Mouse (Mus musculus) gastrocnemius, adult 2 months (tissue): ENCODE results near the gene Postn. TPM values are rescaled to one million over a fixed set of nuclear protein-coding genes. Genes with fewer than 3 reads are reported as not detected.

ENCODE experiments used
- DNase-seq: peaks from one replicate; pipeline ENCODE4 v3.0.0; 2022
- H3K27ac ChIP-seq: fragments of 200-600 bp; 2 replicates; pipeline ENCODE4 v1.8.1; 2022; ENCODE audit warnings: mild to moderate bottlenecking
- H3K4me3 ChIP-seq: fragments of 200-600 bp; 2 replicates; pipeline ENCODE4 v1.8.1; 2022; ENCODE audit warnings: mild to moderate bottlenecking, moderate library complexity
- CTCF ChIP-seq: fragments of 200-600 bp; IDR thresholded peaks from 2 replicates; pipeline ENCODE4 v1.8.1; 2022; ENCODE audit warnings: antibody characterized with exemption, mild to moderate bottlenecking, moderate library complexity
- intact Hi-C: fragments of 180-260 bp; cut with DNase I; formaldehyde crosslinking; loops from one replicate; pipeline ENCODE4 v1.15.1; 2025
- total RNA-seq, 2 experiments: library from RNA; stranded (reverse); gene quantifications; 2 replicates each; pipeline ENCODE4 v1.2.3; 2021

Postn gene
- total RNA-seq, 2 experiments from 2014 or later, result 3.4 to 10.9 TPM

DNA sequence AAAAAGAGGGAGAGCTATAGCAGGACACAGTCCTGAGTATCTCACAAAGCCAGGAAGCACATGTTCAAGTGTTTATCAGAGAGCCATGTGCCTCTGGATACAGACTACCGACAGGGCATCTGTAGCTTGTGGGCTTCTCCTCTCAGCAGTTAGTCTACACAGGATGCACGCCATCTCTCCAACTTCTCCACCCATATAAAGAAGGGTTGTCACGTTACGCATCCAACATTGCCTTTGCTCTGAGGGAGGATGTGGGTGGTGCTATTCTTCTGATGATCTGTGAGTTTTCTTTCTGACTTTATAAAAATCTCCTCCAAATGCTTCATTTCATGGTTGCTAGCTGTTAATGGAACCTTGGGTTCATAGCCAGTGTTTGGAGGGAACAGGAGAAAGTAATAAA, 63.2 kb downstream of the Postn start:
- no peak for DNase-seq
- no peak for TF ChIP-seq CTCF
- Histone ChIP-seq H3K4me3 (no peak overlapping the region), H3K27ac (no peak overlapping the region)
- intact Hi-C loops, result no loop called here

DNA sequence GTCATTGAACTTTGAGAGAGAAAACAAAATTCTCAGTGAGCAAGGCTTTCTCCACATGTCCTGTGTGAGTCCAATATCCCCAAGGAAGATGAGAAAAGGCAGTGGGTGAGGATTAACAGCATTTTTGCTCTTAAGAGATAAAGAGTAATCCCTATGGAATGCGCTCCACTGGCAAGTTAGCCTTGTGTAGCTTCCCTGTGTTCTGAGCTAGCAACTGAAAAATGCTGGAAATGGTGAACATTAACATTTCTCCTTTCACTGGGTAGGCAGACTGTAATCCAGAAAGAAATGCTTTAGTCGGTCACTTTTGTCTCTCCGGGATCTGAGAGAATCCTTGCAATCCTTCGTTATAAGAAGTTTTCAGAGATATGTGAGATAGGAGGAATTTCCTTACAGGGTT, 70.8 kb downstream of the Postn start:
- intact Hi-C loops, result no loop called here
- DNase-seq, result no peak
- no peak overlapping the region for H3K4me3 ChIP-seq
- no peak overlapping the region for H3K27ac ChIP-seq
- no peak for TF ChIP-seq CTCF

DNA sequence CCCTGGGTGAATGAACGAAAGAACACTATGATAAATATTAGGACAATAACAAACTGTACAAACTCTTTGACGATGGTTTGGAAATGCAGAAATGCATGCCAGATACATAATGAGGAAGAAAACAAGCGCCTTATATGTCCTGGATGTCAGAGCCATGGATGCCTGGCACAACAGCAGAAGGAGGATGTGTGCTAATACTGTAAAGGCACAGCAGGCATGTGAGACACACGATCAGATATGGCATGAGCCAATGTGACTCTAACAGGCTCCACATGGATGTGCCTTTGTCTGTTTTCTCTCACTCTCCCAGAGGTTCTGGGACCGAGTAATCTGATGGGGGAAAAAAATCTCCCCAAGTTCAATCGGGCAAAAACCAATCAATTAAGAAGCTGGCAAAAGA, 71.3 kb downstream of the Postn start:
- no peak for TF ChIP-seq CTCF
- no peak for DNase-seq
- no peak overlapping the region for H3K4me3 ChIP-seq
- intact Hi-C loops, result no loop called here
- H3K27ac ChIP-seq, result no peak overlapping the region

DNA sequence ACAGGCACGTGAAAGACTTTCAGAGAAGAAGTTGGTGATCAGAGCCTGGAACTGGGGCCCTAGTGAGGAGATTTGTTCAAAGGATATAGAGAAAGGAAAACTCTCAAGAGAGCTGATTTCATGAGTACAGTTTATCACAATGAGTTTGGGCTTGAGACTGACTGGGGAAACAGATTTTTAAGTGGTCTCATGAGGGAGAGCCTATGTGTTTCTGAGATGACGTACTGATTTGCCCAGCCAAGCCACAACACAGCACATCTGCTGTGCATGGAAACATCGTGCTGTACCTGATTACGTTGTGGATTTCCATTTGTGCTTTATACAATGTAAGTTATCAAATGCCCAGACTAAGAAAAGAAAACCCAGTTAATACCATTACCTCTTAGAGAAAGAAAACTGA, 71.7 kb downstream of the Postn start:
- no peak for TF ChIP-seq CTCF
- no peak overlapping the region for H3K4me3 ChIP-seq
- DNase-seq, result no peak
- intact Hi-C loops, result no loop called here
- no peak overlapping the region for H3K27ac ChIP-seq

DNA sequence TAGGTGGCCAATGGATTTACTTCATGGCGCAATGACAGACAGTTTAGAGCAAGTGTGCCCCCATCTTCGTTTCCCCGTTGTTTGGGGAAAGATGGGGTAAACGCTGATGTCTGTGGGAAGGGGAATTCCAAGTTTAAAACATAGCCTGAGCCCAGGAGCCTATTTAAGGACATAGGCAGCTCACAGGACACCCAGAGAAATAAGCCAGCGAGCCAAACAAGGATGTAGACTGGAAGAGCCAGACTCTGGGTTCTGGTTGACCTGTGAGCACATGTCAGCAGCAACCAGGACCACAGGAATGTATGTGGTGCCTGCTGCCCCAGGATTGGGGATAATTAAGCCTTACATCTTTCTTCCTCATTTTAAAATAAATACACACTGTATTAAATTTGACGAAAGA, 73.7 kb downstream of the Postn start:
- TF ChIP-seq CTCF, result no peak
- intact Hi-C loops, result no loop called here
- Histone ChIP-seq H3K4me3 (no peak overlapping the region), H3K27ac (no peak overlapping the region)
- DNase-seq, result no peak

DNA sequence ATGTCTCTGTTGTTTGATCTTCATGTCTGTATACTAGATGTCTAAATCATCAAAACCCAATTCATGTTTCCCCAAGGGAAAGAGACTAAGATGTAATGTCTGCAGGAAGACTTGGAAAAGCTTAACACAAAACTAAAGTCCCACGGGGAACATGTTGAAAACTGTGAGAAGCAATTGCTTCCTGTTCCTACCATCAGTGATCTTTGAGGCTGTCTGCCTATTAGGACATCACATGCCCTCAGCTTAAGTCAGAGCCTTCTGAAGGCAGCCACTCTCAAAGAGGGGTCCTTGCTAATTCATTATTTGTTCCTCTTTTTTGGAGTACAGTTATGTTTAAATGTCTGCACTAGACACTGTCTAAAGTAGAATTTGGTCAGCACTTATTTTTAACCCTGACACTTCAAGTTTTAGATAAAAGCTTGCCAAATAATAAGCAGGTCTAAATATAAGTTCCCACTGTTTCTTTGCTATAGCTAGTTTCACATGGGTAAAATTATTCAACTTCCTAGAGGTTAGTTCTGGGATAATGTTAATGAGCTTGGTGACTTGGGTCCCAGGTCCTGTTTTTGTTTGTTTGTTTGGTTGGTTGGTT, 75.6 kb downstream of the Postn start:
- no peak for DNase-seq
- no peak for TF ChIP-seq CTCF
- intact Hi-C loops, result no loop called here
- Histone ChIP-seq H3K27ac (no peak overlapping the region), H3K4me3 (no peak overlapping the region)

Other genes with a start within 250 kb of the Postn start
- under 1 TPM; 0.15 to 0.17 TPM for gene Trpc4, start 205.1 kb upstream of the Postn start, total RNA-seq